Mouse (Mus musculus) limb, embryonic 12.5 days (tissue): Measurements from ENCODE around the gene Fyb2. TPM values are rescaled to one million over a fixed set of nuclear protein-coding genes. Genes with fewer than 3 reads are reported as not detected.

Source experiments
- ATAC-seq: fragments of 200-750 bp; cut with Nextera tagmentation; 2 replicates; pipeline ENCODE4 v1.8.0; 2017; ENCODE audit warnings: low read depth, moderate TSS enrichment; ENCODE audit not compliant: insufficient number of reproducible peaks, insufficient read depth, low FRiP score, low TSS enrichment
- H3K27ac ChIP-seq: fragments of 300-500 bp; sonication (generic); 2 replicates; pipeline ENCODE4 v1.5.1; 2016; ENCODE audit warnings: mild to moderate bottlenecking, moderate library complexity
- H3K27me3 ChIP-seq: fragments of 300-500 bp; sonication (generic); 2 replicates; pipeline ENCODE4 v1.6.1; 2016; ENCODE audit warnings: mild to moderate bottlenecking, moderate library complexity
- H3K36me3 ChIP-seq: fragments of 300-500 bp; sonication (generic); 2 replicates; pipeline ENCODE4 v1.6.1; 2016; ENCODE audit warnings: mild to moderate bottlenecking, moderate library complexity
- H3K4me1 ChIP-seq: fragments of 300-500 bp; sonication (generic); replicated peaks from 2 replicates; pipeline ENCODE4 v1.6.1; 2016
- H3K4me2 ChIP-seq: fragments of 300-500 bp; sonication (generic); 2 replicates; pipeline ENCODE4 v1.6.1; 2016; ENCODE audit warnings: mild to moderate bottlenecking, moderate library complexity
- H3K4me3 ChIP-seq: fragments of 300-500 bp; sonication (generic); replicated peaks from 2 replicates; pipeline ENCODE4 v1.5.1; 2016; ENCODE audit warnings: mild to moderate bottlenecking
- H3K9ac ChIP-seq: fragments of 300-500 bp; sonication (generic); replicated peaks from 2 replicates; pipeline ENCODE4 v1.6.1; 2016; ENCODE audit warnings: mild to moderate bottlenecking, moderate library complexity
- H3K9me3 ChIP-seq: fragments of 300-500 bp; sonication (generic); 2 replicates; pipeline ENCODE4 v1.6.1; 2016; ENCODE audit warnings: mild to moderate bottlenecking, moderate library complexity
- WGBS: fragments of 180-500 bp; shearing (Covaris S2); methylation state at CpG from one replicate; pipeline ENCODE4 v1.1.7; 2016; 5-methylcytosine and 5-hydroxymethylcytosine counted together
- polyA plus RNA-seq: library from polyadenylated mRNA; unstranded; fragments of >200 nt; fragmentation: Nextera tagmentation; extraction: Ambion mirVana; gene quantifications from 2 replicates; pipeline ENCODE4 v1.2.1, GENCODE M21; 2016

The Fyb2 gene
- polyA plus RNA-seq, 1 experiment from 2014 or later, result 0.09 TPM

- Histone ChIP-seq H3K27me3 (0 out of 2 replicates have a peak, but pooled peaks cover 8% of the 10 kb centered on the region), H3K27ac (no peak overlapping the region), H3K4me2 (no peak overlapping the region), H3K4me3 (no peak overlapping the region), H3K9me3 (no peaks in the 10 kb centered on the region; the same call in 1 of the 2 replicates), H3K4me1 (no peaks in the 10 kb centered on the region), H3K9ac (no peak overlapping the region), H3K36me3 (no peaks in the 10 kb centered on the region)
- ATAC-seq, result no peak
- WGBS, result 61% methylated on average over 13 of the region's 13 CpGs
Observed at GRCm38 (mm10) chr4:104894004-104894734, 19.1 kb upstream of the Fyb2 start.

- no peaks in the 10 kb centered on the region for H3K27me3 ChIP-seq
- H3K27ac ChIP-seq, result no peak overlapping the region
- no peaks in the 10 kb centered on the region for H3K9me3 ChIP-seq
- no peaks in the 10 kb centered on the region for H3K4me1 ChIP-seq
- H3K9ac ChIP-seq, result no peak overlapping the region
- ATAC-seq, result no peak
- 84% methylated on average over 2 of the region's 2 CpGs for WGBS
- H3K4me3 ChIP-seq, result no peak overlapping the region
- H3K36me3 ChIP-seq, result no peaks in the 10 kb centered on the region
- H3K4me2 ChIP-seq, result no peak overlapping the region
Observed at GRCm38 (mm10) chr4:104902836-104903235, 10.4 kb upstream of the Fyb2 start.

- Histone ChIP-seq H3K4me1 (no peaks in the 10 kb centered on the region), H3K27me3 (no peaks in the 10 kb centered on the region), H3K4me3 (no peak overlapping the region), H3K4me2 (no peak overlapping the region), H3K9ac (no peak overlapping the region), H3K36me3 (no peaks in the 10 kb centered on the region), H3K27ac (no peak overlapping the region), H3K9me3 (no peaks in the 10 kb centered on the region)
- WGBS, result 89% methylated on average over 6 of the region's 6 CpGs
- no peak for ATAC-seq
Observed at GRCm38 (mm10) chr4:104905049-104905448, 8.2 kb upstream of the Fyb2 start.

GRCm38 (mm10) chr4:104911685-104912084 lies 1.6 kb upstream of the Fyb2 start:
- Histone ChIP-seq H3K4me3 (no peak overlapping the region), H3K9ac (no peak overlapping the region), H3K36me3 (no peaks in the 10 kb centered on the region), H3K4me1 (peaks cover 12% of the 10 kb centered on the region; the same call in 1 of the 2 replicates), H3K4me2 (no peak overlapping the region), H3K27ac (no peak overlapping the region), H3K27me3 (peaks cover 20% of the 10 kb centered on the region), H3K9me3 (no peaks in the 10 kb centered on the region)
- no peak for ATAC-seq
- 20% methylated on average over 7 of the region's 7 CpGs for WGBS

GRCm38 (mm10) chr4:104914711-104915247 lies 1.5 kb downstream of the Fyb2 start:
- H3K27ac ChIP-seq, result no peak overlapping the region
- no peak overlapping the region for H3K9ac ChIP-seq
- no peak for ATAC-seq
- H3K4me2 ChIP-seq, result no peak overlapping the region
- 54% methylated on average over 6 of the region's 6 CpGs for WGBS
- no peaks in the 10 kb centered on the region for H3K36me3 ChIP-seq
- H3K27me3 ChIP-seq, result peaks cover 20% of the 10 kb centered on the region
- peaks cover 12% of the 10 kb centered on the region; the same call in 1 of the 2 replicates for H3K4me1 ChIP-seq
- H3K4me3 ChIP-seq, result no peak overlapping the region
- no peaks in the 10 kb centered on the region for H3K9me3 ChIP-seq

GRCm38 (mm10) chr4:104918017-104918416 lies 4.8 kb downstream of the Fyb2 start:
- no peak overlapping the region for H3K27ac ChIP-seq
- no peak for ATAC-seq
- 79% methylated on average over 6 of the region's 6 CpGs for WGBS
- no peaks in the 10 kb centered on the region for H3K9me3 ChIP-seq
- no peak overlapping the region for H3K9ac ChIP-seq
- peaks cover 9% of the 10 kb centered on the region; the same call in 1 of the 2 replicates for H3K4me1 ChIP-seq
- no peaks in the 10 kb centered on the region for H3K36me3 ChIP-seq
- no peak overlapping the region for H3K4me3 ChIP-seq
- peaks cover 14% of the 10 kb centered on the region for H3K27me3 ChIP-seq
- no peak overlapping the region for H3K4me2 ChIP-seq

- H3K4me1 ChIP-seq, result no peaks in the 10 kb centered on the region
- no peak overlapping the region for H3K4me2 ChIP-seq
- H3K27me3 ChIP-seq, result no peaks in the 10 kb centered on the region
- WGBS, result 83% methylated on average over 5 of the region's 5 CpGs
- no peaks in the 10 kb centered on the region for H3K36me3 ChIP-seq
- H3K9ac ChIP-seq, result no peak overlapping the region
- H3K4me3 ChIP-seq, result no peak overlapping the region
- no peak for ATAC-seq
- no peaks in the 10 kb centered on the region for H3K9me3 ChIP-seq
- no peak overlapping the region for H3K27ac ChIP-seq
Observed at GRCm38 (mm10) chr4:104925383-104925782, 12.1 kb downstream of the Fyb2 start.

GRCm38 (mm10) chr4:104929165-104929564 lies 15.9 kb downstream of the Fyb2 start:
- WGBS, result 77% methylated on average over 7 of the region's 7 CpGs
- Histone ChIP-seq H3K4me1 (no peaks in the 10 kb centered on the region), H3K27ac (no peak overlapping the region)

GRCm38 (mm10) chr4:104933620-104934019 lies 20.4 kb downstream of the Fyb2 start:
- Histone ChIP-seq H3K27ac (no peak overlapping the region), H3K9me3 (no peaks in the 10 kb centered on the region), H3K4me3 (no peak overlapping the region), H3K4me1 (peaks cover 18% of the 10 kb centered on the region), H3K36me3 (no peaks in the 10 kb centered on the region), H3K4me2 (no peak overlapping the region), H3K27me3 (no peaks in the 10 kb centered on the region), H3K9ac (no peak overlapping the region)
- no peak for ATAC-seq

More at GRCm38 (mm10) chr4:104929165-104929564, 15.9 kb downstream of the Fyb2 start:
- Histone ChIP-seq H3K4me3 (no peak overlapping the region), H3K9me3 (no peaks in the 10 kb centered on the region), H3K9ac (no peak overlapping the region), H3K36me3 (no peaks in the 10 kb centered on the region), H3K27me3 (no peaks in the 10 kb centered on the region), H3K4me2 (no peak overlapping the region)
- no peak for ATAC-seq

- peaks cover 18% of the 10 kb centered on the region for H3K4me1 ChIP-seq
- H3K4me2 ChIP-seq, result no peak overlapping the region
- no peaks in the 10 kb centered on the region for H3K36me3 ChIP-seq
- no peaks in the 10 kb centered on the region for H3K9me3 ChIP-seq
- no peak for ATAC-seq
- H3K27ac ChIP-seq, result no peak overlapping the region
- WGBS, result 67% methylated on average over 3 of the region's 3 CpGs
- no peak overlapping the region for H3K4me3 ChIP-seq
- H3K27me3 ChIP-seq, result no peaks in the 10 kb centered on the region
- H3K9ac ChIP-seq, result no peak overlapping the region
Observed at GRCm38 (mm10) chr4:104934997-104935396, 21.7 kb downstream of the Fyb2 start.

- Histone ChIP-seq H3K27ac (no peak overlapping the region), H3K4me1 (peaks cover 18% of the 10 kb centered on the region), H3K4me2 (no peak overlapping the region), H3K9ac (no peak overlapping the region), H3K27me3 (no peaks in the 10 kb centered on the region), H3K4me3 (no peak overlapping the region), H3K9me3 (no peaks in the 10 kb centered on the region), H3K36me3 (no peaks in the 10 kb centered on the region)
- ATAC-seq, result no peak
- 47% methylated on average over 3 of the region's 3 CpGs for WGBS
Observed at GRCm38 (mm10) chr4:104935436-104935835, 22.2 kb downstream of the Fyb2 start.

- no peaks in the 10 kb centered on the region for H3K36me3 ChIP-seq
- H3K9ac ChIP-seq, result no peak overlapping the region
- H3K4me3 ChIP-seq, result no peak overlapping the region
- 47% methylated on average over 9 of the region's 9 CpGs for WGBS
- no peak for ATAC-seq
- H3K4me2 ChIP-seq, result no peak overlapping the region
- H3K9me3 ChIP-seq, result no peaks in the 10 kb centered on the region
- no peak overlapping the region for H3K27ac ChIP-seq
- H3K27me3 ChIP-seq, result no peaks in the 10 kb centered on the region
- H3K4me1 ChIP-seq, result peaks cover 18% of the 10 kb centered on the region
Observed at GRCm38 (mm10) chr4:104936011-104936410, 22.8 kb downstream of the Fyb2 start.
